Mouse (Mus musculus) liver, postnatal 0 days (tissue): ENCODE data around the gene Prkch.

Experiments used
- CTCF ChIP-seq: sonication (generic); IDR thresholded peaks from 2 replicates; pipeline ENCODE4 v1.5.1; 2016; ENCODE audit warnings: antibody characterized with exemption, low read depth
- EP300 ChIP-seq: IDR thresholded peaks from 2 replicates; pipeline ENCODE4 v1.6.1; 2016; ENCODE audit warnings: antibody characterized with exemption, low read depth, mild to moderate bottlenecking

GRCm38 (mm10) chr12:73793744-73794143, 209.1 kb downstream of the Prkch start:
- TF ChIP-seq CTCF (peak; percentile 17; the same call in 1 of the 2 replicates), EP300 (no peak)
